Mouse (Mus musculus) c-Kit-positive CD71-positive TER-119-negative erythroid progenitor cells, embryonic 14.5 days (primary cell): ENCODE measurements around the gene B4galt1.

Experiments used
- DNase-seq: peaks from one replicate; pipeline ENCODE4 v3.0.0-alpha.2; 2013; ENCODE audit warnings: low read depth

The B4galt1 gene

GRCm38 (mm10) chr4:40781143-40781542, 72.7 kb downstream of the B4galt1 start:
- no peak for DNase-seq

GRCm38 (mm10) chr4:40778656-40779055, 75.1 kb downstream of the B4galt1 start:
- DNase-seq = no peak

- no peak for DNase-seq
These were observed 76.7 kb downstream of the B4galt1 start for GRCm38 (mm10) chr4:40777116-40777515.

GRCm38 (mm10) chr4:40776416-40776815, 77.4 kb downstream of the B4galt1 start:
- DNase-seq = no peak

GRCm38 (mm10) chr4:40774279-40775259, 79.2 kb downstream of the B4galt1 start:
- DNase-seq = peak; percentile 66

GRCm38 (mm10) chr4:40759876-40760275, 93.9 kb downstream of the B4galt1 start:
- DNase-seq = no peak

GRCm38 (mm10) chr4:40757780-40758420, 95.9 kb downstream of the B4galt1 start, which contains the start of gene Smu1:
Smu1 (minus strand) TSS chr4:40757923.
- peak; percentile 98 for DNase-seq

- no peak for DNase-seq
These were observed 96.5 kb downstream of the B4galt1 start for GRCm38 (mm10) chr4:40757157-40757779.
